Mouse (Mus musculus): ENCODE results near the gene Atp11a.

GRCm38 (mm10) chr8:12755826-12756225, 988 bp upstream of the Atp11a start:
- TF ChIP-seq EP300 (IDR thresholded peaks at IDR 0.05; ENCODE audit: low read depth in 1 of 2, low read length in 2 of 2): no peak
- TF ChIP-seq TBP (IDR thresholded peaks at IDR 0.05; ENCODE audit: low read depth, low read length): no peak
- no peak for TF ChIP-seq CTCF (IDR thresholded peaks at IDR 0.05 in 2 of 3, conservative IDR thresholded peaks at IDR 0.05 in 1 of 3; ENCODE audit: control insufficient read depth in 1 of 3, insufficient read depth in 1 of 3, low read depth in 2 of 3, low read length in 3 of 3, poor library complexity in 1 of 3, severe bottlenecking in 1 of 3)
- no peak for TF ChIP-seq CHD1 (IDR thresholded peaks at IDR 0.05; ENCODE audit: low read depth, low read length)
- no peak for TF ChIP-seq BHLHE40 (IDR thresholded peaks at IDR 0.05; ENCODE audit: borderline replicate concordance, low read depth, low read length)
- no peak for TF ChIP-seq USF2 (IDR thresholded peaks at IDR 0.05; ENCODE audit: borderline replicate concordance in 1 of 2, insufficient read depth in 1 of 2, low read depth in 1 of 2, low read length in 2 of 2)
- no peak for TF ChIP-seq ZC3H11A (IDR thresholded peaks at IDR 0.05; ENCODE audit: low read depth, low read length)
- TF ChIP-seq USF1 (IDR thresholded peaks at IDR 0.05; ENCODE audit: low read depth, low read length): no peak
- no peak for TF ChIP-seq UBTF (IDR thresholded peaks at IDR 0.05; ENCODE audit: borderline replicate concordance, insufficient read depth, low read depth, low read length)
- TF ChIP-seq ELF1 (IDR thresholded peaks at IDR 0.05; ENCODE audit: low read depth, low read length): no peak
